Comparison of ENCODE assay signal across 18 mouse cellular contexts in the genomic region with DNA sequence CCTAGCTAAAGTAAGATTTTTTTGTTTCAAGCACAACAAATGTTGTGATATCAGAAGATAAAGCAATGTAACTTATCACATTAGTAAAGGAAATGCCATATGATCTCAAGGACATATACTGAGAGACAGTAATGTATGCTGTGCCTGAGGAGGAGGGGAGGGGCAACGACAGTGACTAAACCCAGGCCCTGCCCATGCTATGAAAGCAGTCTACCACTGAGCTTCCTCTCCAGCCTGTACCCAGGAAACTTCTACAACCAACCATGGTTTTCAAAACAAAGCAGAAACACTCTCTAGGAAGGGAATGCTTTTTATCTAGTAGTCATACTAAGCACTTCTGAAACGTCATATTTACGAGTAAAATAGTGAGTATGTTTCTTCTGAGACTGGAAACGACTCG.
"Had no signal": no experiment of that assay in that cellular context is flagged by ENCODE, and none has a peak within 500 bp of the region (broad histone marks: within the 10 kb centered on the region; RNA-seq: fewer than 3 reads in every experiment).

No protein-coding gene starts in this region.

- H3K4me3 ChIP-seq: midbrain, embryonic 10.5 days; midbrain, embryonic 12.5 days; myocyte; neural tube, embryonic 13.5 days; neural tube, embryonic 15.5 days had no signal

- H3K9me3 ChIP-seq: midbrain, embryonic 10.5 days; midbrain, embryonic 12.5 days; neural tube, embryonic 13.5 days; neural tube, embryonic 15.5 days had no signal

- H3K9ac ChIP-seq: lung, embryonic 14.5 days; midbrain, embryonic 12.5 days; neural tube, embryonic 13.5 days; neural tube, embryonic 15.5 days had no signal

- DNase-seq: lung, embryonic 14.5 days; lung, postnatal 10 days; lung, postnatal 4 days; midbrain, embryonic 14.5 days; retina, postnatal 1 day; right cerebral cortex, adult 18-20 months; right cerebral cortex, postnatal 25 days; right cerebral cortex, postnatal 4 days; spleen, adult 18-20 months; thymus, adult 18-20 months; thymus, postnatal 14 days; thymus, postnatal 36 days had no signal

- H3K27me3 ChIP-seq: midbrain, embryonic 12.5 days; neural tube, embryonic 13.5 days; neural tube, embryonic 15.5 days had no signal

- ATAC-seq: midbrain, embryonic 16.5 days had no signal

- H3K27ac ChIP-seq: midbrain, embryonic 10.5 days; midbrain, embryonic 12.5 days; neural tube, embryonic 13.5 days; neural tube, embryonic 15.5 days had no signal

- H3K4me2 ChIP-seq: lung, embryonic 14.5 days; midbrain, embryonic 12.5 days; neural tube, embryonic 13.5 days; neural tube, embryonic 15.5 days had no signal
